In the genomic region with DNA sequence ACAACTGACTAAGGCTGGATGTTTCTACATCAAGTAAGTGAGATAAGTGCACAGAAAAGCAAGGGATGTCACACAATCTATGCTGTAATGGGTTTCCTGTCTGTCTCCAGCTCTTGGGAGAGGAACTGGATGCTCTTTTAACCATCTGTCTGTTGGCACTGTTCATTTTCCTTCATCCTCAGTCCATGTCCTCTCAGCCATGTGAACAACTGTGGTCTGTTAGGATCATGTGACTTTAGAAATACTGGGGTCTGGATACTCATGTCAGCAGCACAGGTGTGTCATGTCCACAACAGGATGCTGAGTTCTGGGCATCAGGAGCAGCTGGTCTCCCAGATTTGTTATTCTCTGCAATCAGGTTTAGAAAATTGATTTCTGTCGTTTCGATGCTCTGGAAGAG, we compare ENCODE assay signal across 26 mouse cellular contexts. TPM values are rescaled to one million over a fixed set of nuclear protein-coding genes. Genes with fewer than 3 reads are reported as not detected.
DNase-seq lines count a peak whose midpoint lies in the region; ATAC-seq and TF ChIP-seq lines count a peak whose summit lies in the region.
"Had no signal": no experiment of that assay in that cellular context is flagged by ENCODE, and none has a peak within 500 bp of the region (broad histone marks: within the 10 kb centered on the region; RNA-seq: fewer than 3 reads in every experiment).

No protein-coding gene starts in this region.

- H3K27ac ChIP-seq in layer of hippocampus, adult 2 months: peak overlapping the region; percentile 87
- H3K27ac ChIP-seq in kidney, embryonic 14.5 days (ENCODE audit: low read depth, low read length): no peak overlapping the region
- H3K27ac ChIP-seq: embryonic facial prominence, embryonic 12.5 days; forebrain, embryonic 12.5 days; heart, adult 2 months; heart, embryonic 13.5 days; hindbrain, embryonic 12.5 days had no signal

- H3K4me1 ChIP-seq in lung, adult 2 months (ENCODE audit: control insufficient read depth, insufficient read depth, low read length): no peaks in the 10 kb centered on the region
- no peaks in the 10 kb centered on the region for H3K4me1 ChIP-seq in kidney, embryonic 14.5 days (ENCODE audit: control insufficient read depth, insufficient read depth, low read length)
- H3K4me1 ChIP-seq: embryonic facial prominence, embryonic 12.5 days; forebrain, embryonic 12.5 days; heart, embryonic 13.5 days; hindbrain, embryonic 12.5 days had no signal

- DNase-seq in lung, postnatal 36 days: peak; percentile 0
- no peak for DNase-seq in lung, adult 2 months
- DNase-seq in layer of hippocampus, adult 2 months (ENCODE audit: low spot score in 2 of 2): peak; percentile 35 to 36
- DNase-seq in layer of hippocampus, postnatal 10 days (ENCODE audit: low spot score in 2 of 2): peak; percentile 28 to 46
- peak; percentile 3 for DNase-seq in telencephalon, adult 2 months (ENCODE audit: low read depth, low spot score)
- DNase-seq in testis, postnatal 14 days (ENCODE audit: low spot score): no peak
- DNase-seq: adrenal gland, adult 8-10 months; adrenal gland, postnatal 36 days; cerebellum, adult 11-12 months; cerebellum, adult 9-10 months; cerebellum, postnatal 25 days; gastrocnemius, postnatal 36 days; heart, adult 2 months; heart, postnatal 4 days had no signal

- no peak overlapping the region for H3K4me3 ChIP-seq in lung, adult 2 months (replicated peaks; ENCODE audit: extremely low read depth, low read depth, low read length)
- no peak overlapping the region for H3K4me3 ChIP-seq in layer of hippocampus, adult 2 months
- no peak overlapping the region for H3K4me3 ChIP-seq in kidney, embryonic 14.5 days (ENCODE audit: low read length)
- H3K4me3 ChIP-seq: embryonic facial prominence, embryonic 12.5 days; forebrain, embryonic 12.5 days; heart, adult 2 months; heart, embryonic 13.5 days; hindbrain, embryonic 12.5 days had no signal

- no peaks in the 10 kb centered on the region for H3K36me3 ChIP-seq in kidney, embryonic 14.5 days (ENCODE audit: control insufficient read depth, insufficient read depth, low read length)
- H3K36me3 ChIP-seq: embryonic facial prominence, embryonic 12.5 days; forebrain, embryonic 12.5 days; heart, embryonic 13.5 days; hindbrain, embryonic 12.5 days had no signal

- H3K27me3 ChIP-seq in kidney, embryonic 14.5 days (ENCODE audit: control insufficient read depth, insufficient read depth, low read length): no peaks in the 10 kb centered on the region
- H3K27me3 ChIP-seq: embryonic facial prominence, embryonic 12.5 days; forebrain, embryonic 12.5 days; heart, embryonic 13.5 days; hindbrain, embryonic 12.5 days had no signal

- TF ChIP-seq CTCF in lung, adult 2 months (IDR thresholded peaks at IDR 0.05; ENCODE audit: insufficient read depth, low read length): no peak
- no peak for TF ChIP-seq CTCF in layer of hippocampus, adult 2 months (conservative IDR thresholded peaks at IDR 0.05)

- WGBS in lung, adult 2 months: 55% methylated on average over 2 of the region's 2 CpGs
- 56% methylated on average over 2 of the region's 2 CpGs for WGBS in kidney, embryonic 14.5 days

- no peak overlapping the region for H3K4me2 ChIP-seq in kidney, embryonic 14.5 days (replicated peaks; ENCODE audit: low read depth, low read length)
- H3K4me2 ChIP-seq: embryonic facial prominence, embryonic 12.5 days; forebrain, embryonic 12.5 days; heart, embryonic 13.5 days; hindbrain, embryonic 12.5 days had no signal

- H3K9ac ChIP-seq in kidney, embryonic 14.5 days (ENCODE audit: low read depth, low read length): no peak overlapping the region
- H3K9ac ChIP-seq: embryonic facial prominence, embryonic 12.5 days; forebrain, embryonic 12.5 days; heart, embryonic 13.5 days; hindbrain, embryonic 12.5 days had no signal

- no peaks in the 10 kb centered on the region for H3K9me3 ChIP-seq in kidney, embryonic 14.5 days (ENCODE audit: control insufficient read depth, low read length)
- H3K9me3 ChIP-seq: embryonic facial prominence, embryonic 12.5 days; forebrain, embryonic 12.5 days; heart, embryonic 13.5 days; hindbrain, embryonic 12.5 days had no signal

- ATAC-seq in kidney, embryonic 14.5 days (ENCODE audit: low FRiP score, low TSS enrichment): no peak
- no peak for ATAC-seq in granulocyte monocyte progenitor cell, adult 5-6 weeks (replicated peaks; ENCODE audit: poor library complexity, severe bottlenecking)
- ATAC-seq: hindbrain, embryonic 16.5 days had no signal

- TF ChIP-seq POLR2A in lung, adult 2 months (IDR thresholded peaks at IDR 0.05; ENCODE audit: borderline replicate concordance, extremely low read depth, low read depth, low read length): no peak

RNA-seq across cellular contexts. Expression of a gene that starts 35.6 kb away (rescaled TPM):
- polyA plus RNA-seq in lung, adult 2 months (2012; rRNA removed): 1.2 TPM in 1 of 2 replicates, not detected in the other
- not detected for total RNA-seq in layer of hippocampus, adult 2 months (2021)
- total RNA-seq in layer of hippocampus, postnatal 10 days (2021): not detected
- not detected in 2 replicates for polyA plus RNA-seq in kidney, embryonic 14.5 days (2014; fragmentation: Nextera tagmentation; extraction: Ambion mirVana)
- not detected in 2 replicates for total RNA-seq in granulocyte monocyte progenitor cell, adult 5-6 weeks (2014; fragmentation: Nextera tagmentation)
- not detected in 2 replicates for total RNA-seq in granulocyte monocyte progenitor cell, adult 5-6 weeks (2017)
- total RNA-seq: adrenal gland, adult 8-10 months; adrenal gland, postnatal 36 days; ES-E14; gastrocnemius, adult 8-10 months; gastrocnemius, postnatal 36 days; heart, adult 2 months; heart, postnatal 4 days had no signal
- polyA plus RNA-seq: brain, embryonic 14.5 days; cortical plate, adult 2 months; embryonic facial prominence, embryonic 12.5 days; forebrain, embryonic 12.5 days; heart, adult 2 months; heart, embryonic 13.5 days; heart, postnatal 0 days; hindbrain, embryonic 12.5 days; hindbrain, embryonic 16.5 days had no signal

Comparison
In these comparisons a context has a peak if more than half of its experiments do, and no peak if none do; other contexts are left out.
1. DNase-seq: peak in lung, postnatal 36 days (single experiment), layer of hippocampus, adult 2 months (2 of 2), layer of hippocampus, postnatal 10 days (2 of 2) and telencephalon, adult 2 months (single experiment); none in lung, adult 2 months (single experiment) and testis, postnatal 14 days (single experiment).